In genomic region chr7:64640651-64641050, GRCm38 (mm10) we compare ENCODE assay signal across 19 mouse cellular contexts.
A peak's percentile ranks its signal among the peaks of the same experiment; 100 is the strongest.
DNase-seq lines count a peak whose midpoint lies in the region; ATAC-seq lines count a peak whose summit lies in the region.
"Had no signal": no experiment of that assay in that cellular context is flagged by ENCODE, and none has a peak within 500 bp of the region (broad histone marks: within the 10 kb centered on the region; RNA-seq: fewer than 3 reads in every experiment).

No protein-coding gene starts in this region.

- peaks cover 14% of the 10 kb centered on the region; the same call in 1 of the 2 replicates for H3K27me3 ChIP-seq in forebrain, embryonic 13.5 days
- H3K27me3 ChIP-seq: heart, embryonic 12.5 days; limb, embryonic 15.5 days had no signal

- peaks cover 7% of the 10 kb centered on the region; the same call in 1 of the 2 replicates for H3K4me1 ChIP-seq in forebrain, embryonic 13.5 days
- H3K4me1 ChIP-seq: heart, embryonic 12.5 days; limb, embryonic 15.5 days had no signal

- H3K36me3 ChIP-seq in forebrain, embryonic 13.5 days (ENCODE audit: poor library complexity, severe bottlenecking) = peaks cover 5% of the 10 kb centered on the region; the same call in 1 of the 2 replicates
- H3K36me3 ChIP-seq: heart, embryonic 12.5 days; limb, embryonic 15.5 days had no signal

- no peaks in the 10 kb centered on the region for H3K9me3 ChIP-seq in forebrain, embryonic 13.5 days (replicated peaks)
- H3K9me3 ChIP-seq: heart, embryonic 12.5 days; limb, embryonic 15.5 days had no signal

- intact Hi-C loops in left cerebral cortex, postnatal 4 days (cut with DNase I) = no loop called here

- H3K4me3 ChIP-seq in forebrain, embryonic 13.5 days = no peak overlapping the region
- H3K4me3 ChIP-seq: heart, embryonic 12.5 days; limb, embryonic 15.5 days had no signal

- no peak overlapping the region for H3K4me2 ChIP-seq in forebrain, embryonic 13.5 days
- H3K4me2 ChIP-seq: heart, embryonic 12.5 days; limb, embryonic 15.5 days; lung, embryonic 14.5 days had no signal

- peak; percentile 78 for ATAC-seq in cerebellum, adult (ENCODE audit: insufficient number of reproducible peaks, low FRiP score, low TSS enrichment)
- ATAC-seq in forebrain, embryonic 13.5 days = no peak
- no peak for ATAC-seq in megakaryocyte progenitor cell, adult 5-6 weeks (replicated peaks; ENCODE audit: poor library complexity)
- ATAC-seq: forebrain, embryonic 14.5 days had no signal

- H3K27ac ChIP-seq in forebrain, embryonic 13.5 days = no peak overlapping the region
- H3K27ac ChIP-seq: limb, embryonic 15.5 days; liver, embryonic 14.5 days had no signal

- no peak overlapping the region for H3K9ac ChIP-seq in forebrain, embryonic 13.5 days
- H3K9ac ChIP-seq: heart, embryonic 12.5 days; limb, embryonic 15.5 days; liver, embryonic 14.5 days; lung, embryonic 14.5 days had no signal

- DNase-seq in cerebellum, postnatal 4 days (ENCODE audit: low spot score in 2 of 2) = no peak
- peak; percentile 52 for DNase-seq in left cerebral cortex, postnatal 4 days
- DNase-seq in left cerebral cortex, adult 9 months (ENCODE audit: low spot score in 2 of 2) = no peak
- peak; percentile 73 for DNase-seq in cerebellum, adult 9-10 months
- DNase-seq: adrenal gland, postnatal 14 days; heart, postnatal 10 days; kidney, adult 11 months; kidney, postnatal 4 days; lung, embryonic 14.5 days; lung, postnatal 36 days; thymus, adult 18-20 months; thymus, postnatal 36 days had no signal

- 92% methylated on average over 3 of the region's 3 CpGs for WGBS in forebrain, embryonic 13.5 days

Comparison
In these comparisons a context has a peak if more than half of its experiments do, and no peak if none do; other contexts are left out.
1. DNase-seq: peak in left cerebral cortex, postnatal 4 days (single experiment) and cerebellum, adult 9-10 months (single experiment); none in cerebellum, postnatal 4 days (0 of 2) and left cerebral cortex, adult 9 months (0 of 2).